Mouse (Mus musculus): ENCODE measurements around the gene Klhl5. TPM values are rescaled to one million over a fixed set of nuclear protein-coding genes. Genes with fewer than 3 reads are reported as not detected.
A peak's percentile ranks its signal among the peaks of the same experiment; 100 is the strongest.
"Not testable (repeated sequence)": the region's sequence is repeated elsewhere in the genome, so short reads cannot be mapped to it uniquely, and the experiment has no call there.

Klhl5 gene
- polyA plus RNA-seq, 1 experiment from 2014 or later = 16.5 TPM

DNA sequence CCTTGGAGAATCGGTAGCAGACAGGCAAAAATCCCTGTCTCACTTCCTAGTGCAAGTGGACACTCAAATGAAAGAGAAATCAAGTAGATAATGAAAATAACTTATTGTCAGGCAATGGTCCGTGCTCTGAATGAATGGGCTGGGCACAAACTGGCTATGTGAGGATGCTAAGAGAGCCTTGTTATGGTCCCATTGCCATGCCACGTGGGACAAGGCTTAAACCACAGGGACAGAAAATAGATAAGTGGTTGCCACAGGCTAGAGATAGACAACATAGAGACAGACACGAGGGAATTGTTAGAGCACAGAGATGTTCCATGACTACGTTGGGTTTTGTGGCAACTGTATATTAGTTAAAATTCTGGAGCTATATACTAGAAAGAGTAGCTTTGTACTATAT is 6.1 kb upstream of the Klhl5 start:
- no peak for ATAC-seq (ENCODE audit: insufficient number of reproducible peaks, insufficient read depth, low FRiP score, low read depth)
- H3K36me3 ChIP-seq (ENCODE audit: control insufficient read depth, insufficient read depth, low read length) = no peaks in the 10 kb centered on the region
- WGBS = 85% methylated on average over 5 of the region's 5 CpGs

DNA sequence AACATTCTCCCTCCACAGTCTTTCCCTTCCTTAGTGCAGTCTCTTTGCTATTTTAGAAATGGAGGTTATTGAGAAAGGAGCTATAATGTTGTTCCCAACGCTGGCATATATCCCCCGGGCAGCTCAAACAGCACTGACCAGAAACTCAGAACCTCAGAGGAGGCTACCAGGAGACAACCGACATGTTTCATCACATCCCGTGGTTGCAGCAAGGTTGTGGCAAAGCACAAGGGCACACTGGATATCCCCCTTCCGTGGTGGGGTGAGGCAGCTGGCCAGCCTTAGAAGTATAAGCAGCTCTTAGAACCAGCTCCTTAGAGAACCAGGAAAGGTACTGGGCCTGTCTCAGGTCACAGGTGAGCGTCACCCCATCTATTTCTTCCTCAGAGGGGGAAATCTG is 5.7 kb upstream of the Klhl5 start:
- H3K9ac ChIP-seq (replicated peaks; ENCODE audit: low read depth, low read length) = no peak overlapping the region
- H3K27ac ChIP-seq (ENCODE audit: low read length) = no peak overlapping the region
- no peak for ATAC-seq (ENCODE audit: insufficient number of reproducible peaks, insufficient read depth, low FRiP score, low read depth)
- no peaks in the 10 kb centered on the region for H3K4me1 ChIP-seq (ENCODE audit: control insufficient read depth, insufficient read depth, low read length)
- no peak overlapping the region for H3K4me2 ChIP-seq (replicated peaks; ENCODE audit: low read depth, low read length)
- H3K4me3 ChIP-seq (ENCODE audit: low read depth, low read length) = no peak overlapping the region
- WGBS = 88% methylated on average over 6 of the region's 6 CpGs
- H3K9me3 ChIP-seq (ENCODE audit: control insufficient read depth, low read depth, low read length) = no peaks in the 10 kb centered on the region
- H3K36me3 ChIP-seq (ENCODE audit: control insufficient read depth, insufficient read depth, low read length) = no peaks in the 10 kb centered on the region
- no peaks in the 10 kb centered on the region for H3K27me3 ChIP-seq (ENCODE audit: control insufficient read depth, insufficient read depth, low read length)

More for the DNA sequence above, 6.1 kb upstream of the Klhl5 start:
- H3K4me2 ChIP-seq (replicated peaks; ENCODE audit: low read depth, low read length) = no peak overlapping the region
- H3K27me3 ChIP-seq (ENCODE audit: control insufficient read depth, insufficient read depth, low read length) = no peaks in the 10 kb centered on the region
- H3K9ac ChIP-seq (replicated peaks; ENCODE audit: low read depth, low read length) = no peak overlapping the region
- no peak overlapping the region for H3K4me3 ChIP-seq (ENCODE audit: low read depth, low read length)
- no peaks in the 10 kb centered on the region for H3K9me3 ChIP-seq (ENCODE audit: control insufficient read depth, low read depth, low read length)
- no peaks in the 10 kb centered on the region for H3K4me1 ChIP-seq (ENCODE audit: control insufficient read depth, insufficient read depth, low read length)
- no peak overlapping the region for H3K27ac ChIP-seq (ENCODE audit: low read length)

DNA sequence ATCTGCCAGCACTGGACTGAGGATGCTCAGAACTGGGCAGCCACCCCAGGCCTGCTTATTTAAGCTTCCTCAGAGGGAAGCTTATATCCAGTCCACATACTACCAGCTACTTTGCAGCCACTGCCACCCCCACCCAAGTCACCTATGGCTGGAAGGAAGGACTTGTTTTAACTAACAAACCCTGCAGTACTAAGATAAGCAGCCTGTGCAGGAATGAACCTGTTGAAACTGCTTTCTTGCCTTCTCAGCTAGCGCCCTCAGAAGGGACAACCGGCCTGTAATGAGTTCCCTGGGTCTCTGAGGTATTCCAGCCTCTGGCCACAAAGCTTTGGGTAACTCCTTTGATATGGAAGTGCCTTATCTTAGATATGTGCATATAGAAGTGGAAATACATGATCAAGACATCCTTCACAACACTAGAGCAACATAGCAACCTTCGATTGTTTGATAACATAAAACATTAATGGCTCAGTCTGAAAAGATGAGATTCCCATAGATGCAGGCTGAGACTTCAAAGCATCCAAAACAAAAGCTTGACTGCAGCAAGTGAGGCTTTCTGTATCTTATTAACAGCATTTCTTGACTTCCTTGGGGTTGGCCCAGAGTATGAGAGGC is 5.2 kb upstream of the Klhl5 start:
- 80% methylated on average over 3 of the region's 3 CpGs for WGBS
- no peak overlapping the region for H3K4me3 ChIP-seq (ENCODE audit: low read depth, low read length)
- H3K4me2 ChIP-seq (replicated peaks; ENCODE audit: low read depth, low read length) = no peak overlapping the region
- no peak overlapping the region for H3K9ac ChIP-seq (replicated peaks; ENCODE audit: low read depth, low read length)
- H3K27ac ChIP-seq (ENCODE audit: low read length) = no peak overlapping the region
- no peaks in the 10 kb centered on the region for H3K27me3 ChIP-seq (ENCODE audit: control insufficient read depth, insufficient read depth, low read length)
- H3K9me3 ChIP-seq (ENCODE audit: control insufficient read depth, low read depth, low read length) = no peaks in the 10 kb centered on the region
- H3K36me3 ChIP-seq (ENCODE audit: control insufficient read depth, insufficient read depth, low read length) = no peaks in the 10 kb centered on the region
- no peaks in the 10 kb centered on the region for H3K4me1 ChIP-seq (ENCODE audit: control insufficient read depth, insufficient read depth, low read length)
- no peak for ATAC-seq (ENCODE audit: insufficient number of reproducible peaks, insufficient read depth, low FRiP score, low read depth)

GRCm38 (mm10) chr5:65102641-65103042 is 4.7 kb upstream of the Klhl5 start:
- H3K27me3 ChIP-seq (ENCODE audit: control insufficient read depth, insufficient read depth, low read length) = no peaks in the 10 kb centered on the region
- no peak overlapping the region for H3K9ac ChIP-seq (replicated peaks; ENCODE audit: low read depth, low read length)
- WGBS = 59% methylated on average over 10 of the region's 10 CpGs
- H3K27ac ChIP-seq (ENCODE audit: low read length) = no peak overlapping the region
- no peak for ATAC-seq (ENCODE audit: insufficient number of reproducible peaks, insufficient read depth, low FRiP score, low read depth)
- H3K4me2 ChIP-seq (replicated peaks; ENCODE audit: low read depth, low read length) = no peak overlapping the region
- H3K4me1 ChIP-seq (ENCODE audit: control insufficient read depth, insufficient read depth, low read length) = no peaks in the 10 kb centered on the region
- no peak overlapping the region for H3K4me3 ChIP-seq (ENCODE audit: low read depth, low read length)
- H3K9me3 ChIP-seq (ENCODE audit: control insufficient read depth, low read depth, low read length) = no peaks in the 10 kb centered on the region
- H3K36me3 ChIP-seq (ENCODE audit: control insufficient read depth, insufficient read depth, low read length) = no peaks in the 10 kb centered on the region

DNA sequence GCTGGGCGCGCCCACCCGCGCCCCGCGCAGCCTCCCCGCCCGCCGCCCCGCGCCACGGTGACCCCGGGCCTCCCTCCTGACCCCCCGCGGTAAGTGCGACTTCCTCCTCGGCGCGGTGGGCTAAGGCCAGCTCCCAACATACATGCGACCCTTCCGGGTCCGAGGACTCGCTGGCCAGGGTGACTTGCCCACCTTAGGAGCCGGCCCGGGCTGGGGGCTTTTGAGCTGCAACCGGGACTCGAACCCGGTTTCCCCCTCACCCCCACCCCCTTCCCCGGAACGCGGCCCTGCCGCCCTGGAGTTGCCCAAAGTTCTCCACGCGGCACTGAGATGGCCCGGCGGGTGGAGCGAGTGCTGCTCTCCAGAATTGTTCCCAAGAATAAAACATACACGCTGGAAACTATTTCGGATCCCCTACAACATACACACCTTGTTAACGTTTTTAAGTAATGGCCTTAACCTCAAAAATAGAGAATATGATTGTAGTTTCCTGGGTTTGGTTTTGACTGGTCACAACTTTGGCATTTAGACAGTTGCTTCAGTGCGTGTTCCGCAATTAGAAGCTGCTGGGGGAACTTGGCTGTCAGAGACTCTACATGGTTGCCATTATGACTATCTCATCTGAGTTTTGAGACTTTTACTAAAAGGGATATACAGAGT is 564 bp downstream of the Klhl5 start:
- no peaks in the 10 kb centered on the region for H3K4me1 ChIP-seq (ENCODE audit: control insufficient read depth, insufficient read depth, low read length)
- H3K9ac ChIP-seq (replicated peaks; ENCODE audit: low read depth, low read length) = peak overlapping the region; percentile 69
- H3K4me2 ChIP-seq (replicated peaks; ENCODE audit: low read depth, low read length) = peak overlapping the region; percentile 60
- H3K36me3 ChIP-seq (ENCODE audit: control insufficient read depth, insufficient read depth, low read length) = no peaks in the 10 kb centered on the region
- ATAC-seq (ENCODE audit: insufficient number of reproducible peaks, insufficient read depth, low FRiP score, low read depth) = peak; percentile 59
- H3K4me3 ChIP-seq (ENCODE audit: low read depth, low read length) = peak overlapping the region; percentile 68
- no peaks in the 10 kb centered on the region for H3K27me3 ChIP-seq (ENCODE audit: control insufficient read depth, insufficient read depth, low read length)
- no peaks in the 10 kb centered on the region for H3K9me3 ChIP-seq (ENCODE audit: control insufficient read depth, low read depth, low read length)
- WGBS = 4% methylated on average over 28 of the region's 42 CpGs
- H3K27ac ChIP-seq (ENCODE audit: low read length) = peak overlapping the region; percentile 53; the same call in 1 of the 2 replicates

GRCm38 (mm10) chr5:65112225-65112624 is 4.9 kb downstream of the Klhl5 start:
- H3K27ac ChIP-seq (ENCODE audit: low read length); ATAC-seq (ENCODE audit: insufficient number of reproducible peaks, insufficient read depth, low FRiP score, low read depth); H3K9ac ChIP-seq (replicated peaks; ENCODE audit: low read depth, low read length); H3K4me1 ChIP-seq (ENCODE audit: control insufficient read depth, insufficient read depth, low read length); H3K4me2 ChIP-seq (replicated peaks; ENCODE audit: low read depth, low read length); H3K27me3 ChIP-seq (ENCODE audit: control insufficient read depth, insufficient read depth, low read length); H3K9me3 ChIP-seq (ENCODE audit: control insufficient read depth, low read depth, low read length); H3K4me3 ChIP-seq (ENCODE audit: low read depth, low read length); H3K36me3 ChIP-seq (ENCODE audit: control insufficient read depth, insufficient read depth, low read length): not testable (repeated sequence)
- 31% methylated on average over 3 of the region's 3 CpGs for WGBS

- H3K4me1 ChIP-seq (ENCODE audit: control insufficient read depth, insufficient read depth, low read length) = no peaks in the 10 kb centered on the region
- no peaks in the 10 kb centered on the region; the same call in 1 of the 2 replicates for H3K9me3 ChIP-seq (ENCODE audit: control insufficient read depth, low read depth, low read length)
- H3K4me3 ChIP-seq (ENCODE audit: low read depth, low read length) = no peak overlapping the region
- H3K27ac ChIP-seq (ENCODE audit: low read length) = no peak overlapping the region
- WGBS = 72% methylated on average over 6 of the region's 6 CpGs
- no peak overlapping the region for H3K9ac ChIP-seq (replicated peaks; ENCODE audit: low read depth, low read length)
- no peaks in the 10 kb centered on the region for H3K27me3 ChIP-seq (ENCODE audit: control insufficient read depth, insufficient read depth, low read length)
- no peak for ATAC-seq (ENCODE audit: insufficient number of reproducible peaks, insufficient read depth, low FRiP score, low read depth)
- H3K4me2 ChIP-seq (replicated peaks; ENCODE audit: low read depth, low read length) = no peak overlapping the region
- peaks cover 6% of the 10 kb centered on the region; the same call in 1 of the 2 replicates for H3K36me3 ChIP-seq (ENCODE audit: control insufficient read depth, insufficient read depth, low read length)
These were observed 6.0 kb downstream of the Klhl5 start for GRCm38 (mm10) chr5:65113323-65113722.

DNA sequence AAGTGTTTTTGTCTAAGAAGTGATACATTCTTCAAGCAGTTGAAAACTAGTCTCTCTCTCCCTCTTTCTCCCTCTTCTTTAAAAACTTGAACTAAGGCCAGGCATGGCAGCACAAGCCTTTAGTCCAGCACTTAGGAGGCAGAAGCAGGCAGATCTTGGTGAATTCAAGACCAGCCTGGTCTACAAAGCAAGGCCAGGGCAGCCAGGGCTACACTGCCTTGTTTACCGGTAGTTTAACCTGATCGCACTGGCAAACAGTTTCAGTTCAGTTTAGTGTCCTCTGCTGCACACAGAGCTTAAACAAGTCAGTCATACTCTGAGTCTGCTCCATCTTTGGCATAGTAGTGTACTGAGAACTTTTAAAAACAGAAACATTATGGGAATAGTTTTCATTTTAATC is 9.4 kb downstream of the Klhl5 start:
- peaks cover 6% of the 10 kb centered on the region; the same call in 1 of the 2 replicates for H3K36me3 ChIP-seq (ENCODE audit: control insufficient read depth, insufficient read depth, low read length)

More for the DNA sequence above, 9.4 kb downstream of the Klhl5 start:
- WGBS = 89% methylated on average over 2 of the region's 2 CpGs
- Histone ChIP-seq H3K27me3 (ENCODE audit: control insufficient read depth, insufficient read depth, low read length) (no peaks in the 10 kb centered on the region), H3K4me2 (replicated peaks; ENCODE audit: low read depth, low read length) (no peak overlapping the region), H3K4me1 (ENCODE audit: control insufficient read depth, insufficient read depth, low read length) (no peaks in the 10 kb centered on the region), H3K4me3 (ENCODE audit: low read depth, low read length) (no peak overlapping the region), H3K9me3 (ENCODE audit: control insufficient read depth, low read depth, low read length) (no peaks in the 10 kb centered on the region; the same call in 1 of the 2 replicates), H3K9ac (replicated peaks; ENCODE audit: low read depth, low read length) (no peak overlapping the region), H3K27ac (ENCODE audit: low read length) (no peak overlapping the region)
- no peak for ATAC-seq (ENCODE audit: insufficient number of reproducible peaks, insufficient read depth, low FRiP score, low read depth)

Data from stomach, embryonic 14.5 days (tissue).